Mouse (Mus musculus) hindlimb bud, embryonic 11.5 days (tissue): ENCODE data around the gene Themis2.
"Not testable (repeated sequence)": the region's sequence is repeated elsewhere in the genome, so short reads cannot be mapped to it uniquely, and the experiment has no call there.

Experiments used
- DNase-seq: peaks from one replicate; pipeline ENCODE4 v3.0.0-alpha.2; 2012; ENCODE audit warnings: low read depth, low spot score; ENCODE audit errors: extremely low spot score

Themis2 gene

DNA sequence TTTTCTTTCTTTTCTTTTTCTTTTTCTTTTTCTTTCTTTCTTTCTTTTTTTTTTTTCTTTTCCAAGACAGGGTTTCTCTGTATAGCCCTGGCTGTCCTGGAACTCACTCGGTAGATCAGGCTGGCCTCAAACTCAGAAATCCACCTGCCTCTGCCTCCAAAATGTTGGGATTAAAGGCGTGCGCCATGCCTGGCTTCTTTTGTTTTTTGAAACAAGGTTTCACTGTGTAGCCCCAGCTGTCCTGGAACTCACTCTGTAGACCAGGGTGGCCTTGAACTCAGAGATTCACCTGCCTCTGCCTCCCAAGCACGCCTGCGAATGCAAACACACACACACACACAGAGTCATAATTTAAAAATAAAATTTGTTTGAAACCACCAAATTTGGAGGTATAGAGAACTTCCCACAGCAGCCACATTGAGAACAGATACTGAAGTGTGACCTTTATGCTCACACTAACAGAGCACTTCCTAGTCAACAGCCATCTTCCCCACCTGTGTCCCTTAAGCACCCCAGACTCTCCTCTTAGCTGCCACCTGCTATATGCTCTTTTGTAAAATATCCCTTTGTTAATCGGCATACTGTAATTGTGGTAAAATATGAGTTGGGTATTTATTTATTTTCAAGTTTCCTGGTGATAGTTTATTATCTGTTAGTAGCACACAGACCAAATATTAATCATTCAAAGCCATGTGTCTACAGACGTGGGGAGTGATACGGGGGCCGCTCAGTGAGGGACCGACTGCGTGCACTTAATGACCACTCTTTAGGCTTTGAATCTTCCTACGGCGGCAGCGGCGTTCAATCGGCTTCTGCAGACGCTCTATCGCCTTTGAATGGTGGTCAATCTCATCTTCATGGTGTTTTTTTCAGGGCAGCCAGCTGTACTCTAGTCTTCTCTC lies 5.2 kb upstream of the Themis2 start:
- DNase-seq = no peak

- no peak for DNase-seq
Observed at GRCm38 (mm10) chr4:132799845-132800244, 3.7 kb upstream of the Themis2 start.

- DNase-seq = not testable (repeated sequence)
Observed at GRCm38 (mm10) chr4:132798666-132799065, 2.5 kb upstream of the Themis2 start.

DNA sequence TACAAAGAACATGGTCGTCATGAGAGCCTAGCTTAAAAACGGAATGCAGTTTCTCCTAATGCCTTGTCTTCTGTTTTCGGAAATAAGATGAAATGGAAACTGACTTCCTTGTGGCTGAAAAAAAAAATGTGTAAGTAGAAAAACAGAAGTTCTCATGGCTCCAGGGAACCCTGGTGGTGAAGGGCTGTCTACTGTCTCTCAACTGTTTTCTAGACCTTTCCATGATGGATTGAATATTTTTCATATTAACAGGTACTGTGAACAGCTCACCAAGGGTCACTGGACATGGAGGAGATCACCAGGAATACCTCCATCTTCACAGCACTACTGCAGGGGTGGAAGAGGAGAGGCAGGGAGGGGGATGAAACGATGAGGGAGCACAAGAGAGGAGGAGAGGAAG lies 1.8 kb upstream of the Themis2 start:
- no peak for DNase-seq

DNA sequence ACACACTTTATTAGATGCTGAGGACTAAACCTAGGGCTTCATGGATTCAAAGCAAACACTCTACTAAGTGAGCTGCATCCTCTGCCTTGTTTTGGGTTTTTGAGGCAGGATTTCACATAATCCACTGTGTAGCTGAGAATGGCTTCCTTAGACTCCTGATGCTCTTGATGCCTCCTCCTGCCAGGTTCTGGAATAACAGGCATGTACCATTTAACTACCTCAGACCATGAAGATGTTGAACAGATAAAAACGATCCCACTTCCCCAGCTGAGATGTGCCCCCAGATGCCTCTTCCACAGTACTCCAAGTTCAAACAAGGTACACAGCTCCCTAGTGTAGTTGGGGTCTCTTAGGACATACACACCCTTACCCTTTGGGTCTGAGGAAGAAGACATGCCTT lies 1.3 kb upstream of the Themis2 start:
- DNase-seq = no peak

GRCm38 (mm10) chr4:132795171-132795570 lies 1.0 kb downstream of the Themis2 start:
- no peak for DNase-seq

- no peak for DNase-seq
Observed at GRCm38 (mm10) chr4:132794760-132795159, 1.4 kb downstream of the Themis2 start.

GRCm38 (mm10) chr4:132794028-132794427 lies 2.2 kb downstream of the Themis2 start:
- no peak for DNase-seq

- DNase-seq = not testable (repeated sequence)
Observed at GRCm38 (mm10) chr4:132793322-132794004, 2.7 kb downstream of the Themis2 start.

GRCm38 (mm10) chr4:132789731-132790130 lies 6.5 kb downstream of the Themis2 start:
- DNase-seq = no peak

DNA sequence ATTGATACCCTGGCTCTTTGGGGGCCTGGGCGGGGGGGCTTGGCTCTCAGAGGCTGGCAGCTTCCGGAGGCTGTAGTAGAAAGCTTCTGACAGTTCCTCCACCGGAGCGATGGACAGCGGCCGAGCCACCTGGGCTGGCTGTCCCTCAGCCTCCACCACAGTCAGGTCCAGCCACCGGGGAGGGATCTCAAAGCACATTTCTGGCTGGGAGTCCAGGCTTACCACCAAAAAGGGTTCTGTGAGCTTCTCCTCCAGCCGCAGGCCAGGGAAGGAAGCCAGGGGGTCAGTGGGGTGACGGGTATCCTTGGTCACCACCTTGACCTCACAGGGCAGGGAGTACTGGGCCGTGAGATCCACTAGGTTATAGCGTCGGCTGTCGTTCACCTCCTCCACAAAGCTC lies 11.0 kb downstream of the Themis2 start:
- DNase-seq = no peak

- no peak for DNase-seq
Observed at GRCm38 (mm10) chr4:132783732-132784131, 12.5 kb downstream of the Themis2 start.

DNA sequence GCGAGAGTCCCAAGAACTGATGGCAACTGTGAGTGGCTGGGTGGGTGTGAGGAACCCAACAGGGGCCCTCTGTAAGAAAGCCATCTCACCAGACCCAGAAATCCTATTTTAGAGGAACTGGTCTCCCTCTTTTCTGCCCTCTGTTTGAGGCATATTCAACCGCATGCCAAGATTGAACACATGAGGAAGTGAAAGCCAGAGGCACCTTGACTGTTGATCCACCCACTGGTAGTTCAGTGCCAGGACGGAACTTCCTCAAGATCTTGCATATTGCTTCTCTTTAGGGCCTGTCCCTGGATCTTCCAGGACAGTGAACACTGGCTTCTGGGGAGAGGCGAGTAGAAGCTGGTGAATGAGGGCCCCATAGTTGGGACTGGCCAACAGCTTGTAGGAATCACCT lies 15.9 kb downstream of the Themis2 start:
- no peak for DNase-seq

GRCm38 (mm10) chr4:132778562-132779201 lies 17.5 kb downstream of the Themis2 start:
- no peak for DNase-seq

DNA sequence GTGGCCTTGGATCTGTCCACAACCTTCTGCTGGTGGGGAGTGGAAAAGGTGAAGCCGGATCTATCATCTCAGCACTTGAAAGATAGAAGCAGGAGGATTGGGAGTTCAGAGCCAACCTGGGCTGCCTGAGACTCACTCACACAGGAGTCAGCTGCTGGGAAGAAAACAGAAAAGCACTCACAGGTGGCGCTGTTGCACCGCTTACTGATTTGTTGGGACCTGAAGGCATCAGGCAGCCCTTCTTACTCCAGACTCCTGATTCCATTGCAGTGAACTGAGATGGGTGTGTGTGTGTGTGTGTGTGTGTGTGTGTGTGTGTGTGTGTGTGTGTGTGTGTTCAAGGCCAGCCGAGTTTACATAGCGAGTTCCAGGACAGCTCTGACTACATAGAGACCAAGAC lies 19.4 kb downstream of the Themis2 start:
- no peak for DNase-seq

- DNase-seq = no peak
Observed at GRCm38 (mm10) chr4:132774905-132775304, 21.3 kb downstream of the Themis2 start.

GRCm38 (mm10) chr4:132771776-132772175 lies 24.4 kb downstream of the Themis2 start:
- no peak for DNase-seq

DNA sequence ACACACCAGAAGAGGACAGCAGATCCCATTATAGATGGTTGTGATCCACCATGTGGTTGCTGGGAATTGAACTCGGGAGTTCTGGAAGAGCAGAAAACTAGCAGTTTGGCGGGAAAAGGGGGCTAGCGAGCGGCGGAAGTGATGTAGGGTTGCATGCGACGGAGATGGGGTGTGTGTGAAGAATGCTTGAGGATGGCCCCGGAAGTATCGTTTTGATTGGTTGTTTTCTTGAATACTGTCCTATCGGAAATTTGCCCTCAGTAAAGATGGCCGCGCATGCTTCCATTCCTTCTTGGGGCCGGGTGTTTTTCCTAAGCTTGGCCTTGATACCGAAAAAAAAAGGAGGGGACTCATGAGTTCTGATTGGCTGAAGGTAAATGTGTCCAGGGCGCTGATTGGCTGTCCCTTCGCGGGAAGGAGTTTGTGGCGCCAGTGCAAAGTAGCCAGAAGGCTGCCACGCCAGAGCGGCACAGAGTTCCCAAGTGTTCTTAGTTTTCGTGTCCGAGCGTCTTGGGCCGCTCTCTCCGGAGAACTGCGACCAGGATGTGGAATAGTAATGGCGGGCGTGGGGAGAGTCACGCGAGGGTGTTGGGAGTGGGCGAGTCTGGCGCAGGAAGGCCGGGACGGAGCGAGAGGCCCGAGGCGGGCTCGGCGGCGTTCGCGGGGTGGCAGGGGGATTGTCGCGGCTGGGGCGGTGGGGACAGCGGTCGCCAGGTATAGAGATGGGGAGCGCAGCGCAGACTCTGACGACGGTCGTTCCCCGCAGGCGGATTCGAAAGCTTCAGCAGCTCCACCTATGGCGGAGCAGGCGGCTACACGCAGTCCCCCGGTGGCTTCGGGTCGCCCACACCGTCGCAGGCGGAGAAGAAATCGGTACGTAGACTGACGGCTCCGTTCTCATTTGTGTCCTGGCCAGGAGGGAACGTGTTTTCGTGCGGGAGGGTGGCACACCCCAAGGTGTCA lies 28.0 kb downstream of the Themis2 start, which contains the start of gene Rpa2:
Gene Rpa2 (plus strand): TSS at position 419 of the 963 bp plus-strand sequence.
- DNase-seq = peak; percentile 100

- DNase-seq = not testable (repeated sequence)
Observed at GRCm38 (mm10) chr4:132763125-132763524, 33.1 kb downstream of the Themis2 start.

DNA sequence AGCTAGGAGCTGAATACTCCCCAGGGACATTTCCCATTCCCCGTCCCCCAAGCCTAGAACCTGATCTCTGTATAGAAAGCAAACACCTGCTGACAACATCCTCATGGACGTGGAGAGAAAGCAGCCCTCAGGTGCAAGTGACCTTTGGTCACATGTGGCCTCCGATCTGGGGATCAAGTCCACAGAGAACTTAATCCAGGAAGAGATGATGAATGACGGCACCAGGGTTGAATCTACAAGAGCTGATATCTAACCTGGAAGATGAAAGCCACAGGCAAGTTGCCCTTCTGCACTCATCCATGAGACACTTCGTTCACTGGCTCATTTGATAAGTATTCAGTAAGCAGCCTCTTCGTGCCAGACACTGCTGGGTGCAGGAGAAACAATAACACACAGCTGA lies 33.6 kb downstream of the Themis2 start:
- no peak for DNase-seq
